21 mouse cellular contexts compared by ENCODE assay signal in genomic region chr19:56433581-56433980, GRCm38 (mm10). TPM values are rescaled to one million over a fixed set of nuclear protein-coding genes. Genes with fewer than 3 reads are reported as not detected.
DNase-seq lines count a peak whose midpoint lies in the region; ATAC-seq lines count a peak whose summit lies in the region.
"Had no signal": no experiment of that assay in that cellular context is flagged by ENCODE, and none has a peak within 500 bp of the region (broad histone marks: within the 10 kb centered on the region; RNA-seq: fewer than 3 reads in every experiment).

No protein-coding gene starts in this region.

- DNase-seq in heart, adult 11 months = peak; percentile 83
- no peak for DNase-seq in heart, adult 18-20 months
- peak; percentile 51 for DNase-seq in midbrain, embryonic 11.5 days (ENCODE audit: low spot score, missing footprints)
- DNase-seq: adrenal gland, adult 2 months; adrenal gland, adult 8-10 months; adrenal gland, postnatal 10 days; adrenal gland, postnatal 14 days; adrenal gland, postnatal 25 days; adrenal gland, postnatal 36 days; B cell, adult 2 months; cerebellum, adult 11 months; cerebellum, adult 11-12 months; cerebellum, adult 18-20 months had no signal

- H3K36me3 ChIP-seq in midbrain, embryonic 11.5 days (ENCODE audit: control insufficient read depth, insufficient read depth, low read length) = no peaks in the 10 kb centered on the region
- no peaks in the 10 kb centered on the region; the same call in 1 of the 2 replicates for H3K36me3 ChIP-seq in midbrain, embryonic 16.5 days (ENCODE audit: control insufficient read depth, insufficient read depth, low read length)

- no peak overlapping the region for H3K4me2 ChIP-seq in midbrain, embryonic 11.5 days
- no peak overlapping the region for H3K4me2 ChIP-seq in midbrain, embryonic 16.5 days (ENCODE audit: low read length)

- no peak overlapping the region for H3K4me3 ChIP-seq in midbrain, embryonic 11.5 days (ENCODE audit: low read depth, low read length)
- no peak overlapping the region for H3K4me3 ChIP-seq in midbrain, embryonic 16.5 days (ENCODE audit: low read depth, low read length)

- no peak overlapping the region for H3K27ac ChIP-seq in midbrain, embryonic 11.5 days (ENCODE audit: low read depth, low read length)
- H3K27ac ChIP-seq in midbrain, embryonic 16.5 days (ENCODE audit: low read length) = no peak overlapping the region

- WGBS in midbrain, embryonic 11.5 days = 90% methylated on average over 7 of the region's 7 CpGs
- WGBS in midbrain, embryonic 16.5 days = 91% methylated on average over 7 of the region's 7 CpGs

- ATAC-seq in midbrain, embryonic 11.5 days (ENCODE audit: low FRiP score) = no peak
- no peak for ATAC-seq in midbrain, embryonic 16.5 days
- ATAC-seq: activated CD4-positive, CD25-positive, alpha-beta regulatory T cell, adult 4 months; CD4-positive, CD25-positive, alpha-beta regulatory T cell, adult 4 months; Patski had no signal

- H3K9ac ChIP-seq in midbrain, embryonic 11.5 days (ENCODE audit: low read length) = no peak overlapping the region
- no peak overlapping the region for H3K9ac ChIP-seq in midbrain, embryonic 16.5 days (ENCODE audit: low read depth, low read length)

- H3K9me3 ChIP-seq in midbrain, embryonic 11.5 days (ENCODE audit: control insufficient read depth, low read length) = no peaks in the 10 kb centered on the region
- H3K9me3 ChIP-seq in midbrain, embryonic 16.5 days (replicated peaks; ENCODE audit: control insufficient read depth, low read length, poor library complexity, severe bottlenecking) = no peaks in the 10 kb centered on the region

- no peaks in the 10 kb centered on the region for H3K27me3 ChIP-seq in midbrain, embryonic 11.5 days (ENCODE audit: control insufficient read depth, insufficient read depth, low read length)
- H3K27me3 ChIP-seq in midbrain, embryonic 16.5 days (ENCODE audit: control insufficient read depth, insufficient read depth, low read depth, low read length) = no peaks in the 10 kb centered on the region
- H3K27me3 ChIP-seq: CH12.LX, Patski had no signal

- H3K4me1 ChIP-seq in midbrain, embryonic 11.5 days (ENCODE audit: control insufficient read depth, insufficient read depth, low read length) = no peaks in the 10 kb centered on the region
- no peaks in the 10 kb centered on the region for H3K4me1 ChIP-seq in midbrain, embryonic 16.5 days (ENCODE audit: control insufficient read depth, insufficient read depth, low read length)

RNA-seq across cellular contexts. Expression of gene Plekhs1, which starts 27.9 kb away (rescaled TPM):
- total RNA-seq in heart, adult 18-20 months (2021) = not detected
- 0.10 and 0.19 TPM in 2 replicates for polyA plus RNA-seq in midbrain, embryonic 11.5 days (2014; fragmentation: Nextera tagmentation; extraction: Ambion mirVana)
- polyA plus RNA-seq in midbrain, embryonic 16.5 days (2015; fragmentation: Nextera tagmentation; extraction: Ambion mirVana) = 0.09 and 0.29 TPM in 2 replicates
- total RNA-seq: adrenal gland, adult 18-20 months; CH12.LX; G1E had no signal
- polyA plus RNA-seq: C2C12, G1E had no signal

RNA-seq across cellular contexts. Expression of gene Casp7, which starts 36.7 kb away (rescaled TPM):
- 10 to 100 TPM in 1 of 2 experiments, 1 to 10 TPM in 1; 9.1 to 12.2 TPM for total RNA-seq in heart, adult 18-20 months (2021)
- polyA plus RNA-seq in midbrain, embryonic 11.5 days (2014; fragmentation: Nextera tagmentation; extraction: Ambion mirVana) = 13.9 and 20.3 TPM in 2 replicates
- 22.2 and 26.0 TPM in 2 replicates for polyA plus RNA-seq in midbrain, embryonic 16.5 days (2015; fragmentation: Nextera tagmentation; extraction: Ambion mirVana)

RNA-seq across cellular contexts. Expression of gene Nrap, which starts 43.7 kb away (rescaled TPM):
- total RNA-seq in heart, adult 18-20 months (2021) = 100 to 1,000 TPM; 379 to 400 TPM
- 0.16 and 0.29 TPM in 2 replicates for polyA plus RNA-seq in midbrain, embryonic 11.5 days (2014; fragmentation: Nextera tagmentation; extraction: Ambion mirVana)
- 0.97 and 1.3 TPM in 2 replicates for polyA plus RNA-seq in midbrain, embryonic 16.5 days (2015; fragmentation: Nextera tagmentation; extraction: Ambion mirVana)
- total RNA-seq: adrenal gland, adult 2 months had no signal
- polyA plus RNA-seq: activated CD4-positive, CD25-positive, alpha-beta regulatory T cell, adult 4 months; adrenal gland, adult 2 months had no signal

Comparison
In these comparisons a context has a peak if more than half of its experiments do, and no peak if none do; other contexts are left out.
1. DNase-seq: peak in heart, adult 11 months (single experiment) and midbrain, embryonic 11.5 days (single experiment); none in heart, adult 18-20 months (0 of 2).